Mouse (Mus musculus) stomach, embryonic 15.5 days (tissue): Measurements from ENCODE around the gene Ncam1. TPM values are rescaled to one million over a fixed set of nuclear protein-coding genes. Genes with fewer than 3 reads are reported as not detected.
A peak's percentile ranks its signal among the peaks of the same experiment; 100 is the strongest.

Source experiments
- ATAC-seq: fragments of 200-750 bp; cut with Nextera tagmentation; 2 replicates; pipeline ENCODE4 v1.8.0; 2017; ENCODE audit warnings: low read depth, moderate number of reproducible peaks, moderate TSS enrichment; ENCODE audit not compliant: insufficient read depth, low FRiP score
- H3K27ac ChIP-seq: fragments of 300-500 bp; sonication (generic); 2 replicates; pipeline ENCODE4 v1.5.1; 2015; ENCODE audit warnings: mild to moderate bottlenecking, inconsistent platforms
- H3K27me3 ChIP-seq: fragments of 300-500 bp; sonication (generic); replicated peaks from 2 replicates; pipeline ENCODE4 v1.6.1; 2015; ENCODE audit warnings: inconsistent platforms
- H3K36me3 ChIP-seq: fragments of 300-500 bp; sonication (generic); 2 replicates; pipeline ENCODE4 v1.6.1; 2015; ENCODE audit warnings: inconsistent platforms
- H3K4me1 ChIP-seq: fragments of 300-500 bp; sonication (generic); 2 replicates; pipeline ENCODE4 v1.6.1; 2015; ENCODE audit warnings: inconsistent platforms
- H3K4me2 ChIP-seq: fragments of 300-500 bp; sonication (generic); 2 replicates; pipeline ENCODE4 v1.6.1; 2015; ENCODE audit warnings: mild to moderate bottlenecking, inconsistent platforms
- H3K4me3 ChIP-seq: fragments of 300-500 bp; sonication (generic); replicated peaks from 2 replicates; pipeline ENCODE4 v1.5.1; 2015; ENCODE audit warnings: inconsistent platforms
- H3K9ac ChIP-seq: fragments of 300-500 bp; sonication (generic); 2 replicates; pipeline ENCODE4 v1.6.1; 2015; ENCODE audit warnings: inconsistent platforms
- H3K9me3 ChIP-seq: fragments of 300-500 bp; sonication (generic); 2 replicates; pipeline ENCODE4 v1.6.1; 2016; ENCODE audit warnings: inconsistent platforms
- WGBS: fragments of 180-500 bp; shearing (Covaris S2); methylation state at CpG from one replicate; pipeline ENCODE4 v1.1.7; 2015; 5-methylcytosine and 5-hydroxymethylcytosine counted together
- polyA plus RNA-seq: library from polyadenylated mRNA; unstranded; fragments of >200 nt; fragmentation: Nextera tagmentation; extraction: Ambion mirVana; gene quantifications from 2 replicates; pipeline ENCODE4 v1.2.1, GENCODE M21; 2015

The Ncam1 gene
- 95.4 and 97.6 TPM in 2 replicates for polyA plus RNA-seq

DNA sequence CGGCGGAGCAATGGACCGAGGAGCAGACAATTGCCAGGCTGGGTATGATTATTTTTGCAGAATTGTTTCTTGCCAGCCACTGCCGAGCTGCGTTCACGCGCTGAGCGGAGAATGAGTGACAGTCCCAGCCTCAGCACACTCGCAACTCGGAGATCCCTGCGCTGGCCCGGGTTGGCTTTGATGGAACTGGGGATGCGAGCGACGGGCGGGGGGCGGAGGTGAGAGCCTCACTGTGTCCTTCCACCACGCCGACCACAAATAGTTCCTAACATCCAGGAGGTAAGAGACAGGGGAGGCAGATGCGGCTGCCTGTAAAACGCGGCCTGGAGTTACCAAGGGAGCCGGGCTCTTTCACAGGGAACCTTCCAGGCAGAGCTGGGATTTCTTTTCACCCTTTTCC is at the start of gene Ncam1:
Ncam1 (minus strand) TSS at position 120 of the 400 bp plus-strand sequence.
- H3K9me3 ChIP-seq, result no peaks in the 10 kb centered on the region
- H3K4me1 ChIP-seq, result peaks cover 15% of the 10 kb centered on the region; the same call in 1 of the 2 replicates
- no peaks in the 10 kb centered on the region for H3K36me3 ChIP-seq
- 0% methylated on average over 23 of the region's 23 CpGs for WGBS
- peak within 1 kb of the TSS; percentile 69 for H3K9ac ChIP-seq
- H3K4me3 ChIP-seq, result peak within 1 kb of the TSS; percentile 78
- peaks cover 13% of the 10 kb centered on the region; the same call in 1 of the 2 replicates for H3K27me3 ChIP-seq
- peak within 1 kb of the TSS; percentile 86 for H3K27ac ChIP-seq
- H3K4me2 ChIP-seq, result peak within 1 kb of the TSS; percentile 83
- peak; percentile 67; the same call in 1 of the 2 replicates for ATAC-seq

DNA sequence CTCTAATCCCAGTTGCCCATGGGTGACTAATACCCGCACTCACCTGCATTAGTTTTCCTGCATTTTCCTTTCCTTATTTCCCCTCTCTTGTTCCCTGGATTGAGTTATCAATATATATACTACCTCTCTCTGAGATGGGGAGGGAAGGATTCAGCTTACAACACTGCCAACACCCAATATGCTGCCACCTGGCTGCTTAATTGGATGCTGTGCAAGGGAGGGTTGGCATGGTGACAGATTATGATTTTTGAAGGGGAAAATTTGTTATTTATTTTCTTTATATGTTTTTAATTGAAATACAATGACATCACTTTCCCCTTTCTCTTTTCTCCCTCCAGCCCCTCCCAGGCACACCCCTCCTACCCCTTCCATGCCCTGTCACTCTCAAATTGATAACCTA is 35.3 kb upstream of the Ncam1 start:
- Histone ChIP-seq H3K9ac (no peak overlapping the region), H3K36me3 (no peaks in the 10 kb centered on the region), H3K4me2 (no peak overlapping the region), H3K27ac (no peak overlapping the region), H3K27me3 (no peaks in the 10 kb centered on the region), H3K4me3 (no peak overlapping the region), H3K4me1 (no peaks in the 10 kb centered on the region), H3K9me3 (no peaks in the 10 kb centered on the region)
- WGBS, result 94% methylated on average over 1 of the region's 1 CpGs
- ATAC-seq, result no peak

DNA sequence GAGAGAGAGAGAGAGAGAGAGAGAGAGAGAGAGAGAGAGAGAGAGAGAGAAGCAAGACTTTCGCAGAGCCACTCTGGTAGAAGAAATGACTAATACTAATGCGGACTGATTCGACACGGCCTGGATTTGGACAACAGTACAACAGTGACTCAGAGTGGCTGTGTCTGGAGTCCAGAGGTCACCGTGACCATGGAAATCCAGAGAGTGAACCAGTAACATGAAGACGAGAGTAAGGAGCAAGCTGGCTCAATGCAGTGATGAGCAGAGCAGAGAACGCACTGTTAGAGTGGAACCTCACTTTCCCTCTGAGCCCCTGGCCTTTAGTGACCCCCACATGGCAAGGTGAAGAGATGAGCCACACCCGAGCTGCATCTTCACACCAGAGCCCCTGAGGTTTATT is 28.9 kb upstream of the Ncam1 start:
- ATAC-seq, result no peak
- Histone ChIP-seq H3K4me2 (no peak overlapping the region), H3K27me3 (no peaks in the 10 kb centered on the region), H3K27ac (no peak overlapping the region), H3K9me3 (no peaks in the 10 kb centered on the region), H3K4me1 (no peaks in the 10 kb centered on the region), H3K4me3 (no peak overlapping the region), H3K9ac (no peak overlapping the region), H3K36me3 (no peaks in the 10 kb centered on the region)
- 90% methylated on average over 8 of the region's 8 CpGs for WGBS

DNA sequence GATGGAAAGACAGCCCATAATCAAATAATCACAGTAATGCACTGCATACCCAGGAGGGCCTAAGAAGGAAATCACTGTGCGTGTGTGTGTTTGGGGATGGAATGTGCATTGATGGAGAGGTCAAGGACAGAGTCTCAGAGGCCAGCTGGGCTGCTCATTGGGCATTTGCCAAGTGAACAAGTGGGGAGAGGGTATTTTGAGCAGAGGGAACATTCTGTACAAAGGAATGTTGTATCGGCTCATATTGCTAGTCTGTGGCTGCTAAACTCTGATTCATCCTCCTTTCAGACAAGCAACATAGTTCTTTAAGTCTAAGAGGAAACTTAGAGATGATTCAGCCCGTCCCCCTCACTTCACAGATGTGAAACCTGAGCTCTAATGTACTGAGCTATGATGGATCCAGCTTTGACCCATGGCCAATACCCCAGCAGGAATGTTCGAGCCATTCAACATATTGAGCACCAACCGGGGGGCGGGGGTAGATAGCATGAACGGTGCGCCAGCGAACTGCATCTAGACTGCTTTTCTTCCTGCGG is 17.5 kb upstream of the Ncam1 start:
- WGBS, result 51% methylated on average over 10 of the region's 10 CpGs
- H3K4me3 ChIP-seq, result no peak overlapping the region
- no peak overlapping the region for H3K9ac ChIP-seq
- no peak overlapping the region for H3K27ac ChIP-seq
- no peak overlapping the region for H3K4me2 ChIP-seq
- H3K9me3 ChIP-seq, result no peaks in the 10 kb centered on the region
- H3K27me3 ChIP-seq, result no peaks in the 10 kb centered on the region
- H3K4me1 ChIP-seq, result no peaks in the 10 kb centered on the region
- no peaks in the 10 kb centered on the region for H3K36me3 ChIP-seq
- ATAC-seq, result peak; percentile 27; the same call in 1 of the 2 replicates

DNA sequence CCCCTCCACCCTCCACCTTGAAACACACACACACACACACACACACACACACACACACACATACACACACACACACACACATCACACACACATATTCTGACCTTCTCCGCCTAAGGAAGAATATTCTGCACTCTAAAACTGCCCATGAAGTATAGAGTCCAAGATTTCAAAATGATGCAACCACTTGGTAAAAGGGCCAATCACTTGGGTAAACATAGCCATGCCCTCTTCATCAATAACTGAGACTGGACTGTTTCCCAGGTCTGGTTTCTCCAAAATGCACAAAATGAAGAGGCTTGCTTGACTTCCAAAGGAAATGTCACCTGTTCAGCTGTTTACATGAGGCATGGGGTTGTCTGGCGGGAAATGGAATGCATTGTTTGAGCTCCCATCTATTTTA is 15.7 kb upstream of the Ncam1 start:
- Histone ChIP-seq H3K4me1 (no peaks in the 10 kb centered on the region), H3K36me3 (no peaks in the 10 kb centered on the region), H3K27ac (no peak overlapping the region), H3K4me3 (no peak overlapping the region), H3K9ac (no peak overlapping the region), H3K4me2 (no peak overlapping the region), H3K27me3 (no peaks in the 10 kb centered on the region), H3K9me3 (no peaks in the 10 kb centered on the region)
- no peak for ATAC-seq
- WGBS, result 83% methylated on average over 2 of the region's 2 CpGs

DNA sequence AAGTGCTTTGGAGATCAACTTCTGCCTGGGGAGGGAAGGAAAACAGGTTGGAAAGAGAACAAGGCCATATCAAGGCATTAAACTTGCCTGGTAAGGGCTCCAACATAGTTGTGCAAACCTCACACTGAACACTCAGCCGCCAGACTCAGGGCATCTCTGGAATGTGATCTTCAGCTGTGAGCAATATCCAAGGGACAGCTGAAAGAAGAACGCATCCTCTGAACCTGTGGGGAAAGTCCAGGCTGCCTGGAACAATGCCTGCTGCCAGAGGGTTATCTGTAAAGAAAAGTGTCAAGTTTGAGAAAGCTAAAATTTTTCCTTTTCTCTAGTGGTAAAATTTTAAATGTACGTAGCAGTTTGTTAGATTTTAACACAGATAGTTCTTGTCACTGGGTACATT is 4.5 kb upstream of the Ncam1 start:
- Histone ChIP-seq H3K9me3 (no peaks in the 10 kb centered on the region), H3K36me3 (no peaks in the 10 kb centered on the region), H3K4me3 (no peak overlapping the region), H3K9ac (no peak overlapping the region), H3K4me1 (no peaks in the 10 kb centered on the region), H3K27me3 (no peaks in the 10 kb centered on the region), H3K27ac (no peak overlapping the region), H3K4me2 (no peak overlapping the region)
- 55% methylated on average over 3 of the region's 3 CpGs for WGBS
- no peak for ATAC-seq

GRCm38 (mm10) chr9:49797821-49798571 is 729 bp downstream of the Ncam1 start:
- Histone ChIP-seq H3K27me3 (peaks cover 13% of the 10 kb centered on the region; the same call in 1 of the 2 replicates), H3K4me3 (peak overlapping the region; percentile 78), H3K9me3 (no peaks in the 10 kb centered on the region), H3K36me3 (no peaks in the 10 kb centered on the region), H3K9ac (peak overlapping the region; percentile 69), H3K4me1 (peaks cover 15% of the 10 kb centered on the region; the same call in 1 of the 2 replicates), H3K4me2 (peak overlapping the region; percentile 83), H3K27ac (peak overlapping the region; percentile 86)
- under 1% methylated on average over 57 of the region's 58 CpGs for WGBS
- peak; percentile 61; the same call in 1 of the 2 replicates for ATAC-seq

- Histone ChIP-seq H3K9me3 (no peaks in the 10 kb centered on the region), H3K9ac (peak overlapping the region; percentile 69), H3K4me3 (peak overlapping the region; percentile 78), H3K4me1 (peaks cover 15% of the 10 kb centered on the region; the same call in 1 of the 2 replicates), H3K27ac (peak overlapping the region; percentile 86), H3K36me3 (no peaks in the 10 kb centered on the region), H3K4me2 (peak overlapping the region; percentile 83), H3K27me3 (peaks cover 13% of the 10 kb centered on the region; the same call in 1 of the 2 replicates)
- 0% methylated on average over 15 of the region's 15 CpGs for WGBS
- no peak for ATAC-seq
These were observed 1.3 kb downstream of the Ncam1 start for GRCm38 (mm10) chr9:49797508-49797820.

DNA sequence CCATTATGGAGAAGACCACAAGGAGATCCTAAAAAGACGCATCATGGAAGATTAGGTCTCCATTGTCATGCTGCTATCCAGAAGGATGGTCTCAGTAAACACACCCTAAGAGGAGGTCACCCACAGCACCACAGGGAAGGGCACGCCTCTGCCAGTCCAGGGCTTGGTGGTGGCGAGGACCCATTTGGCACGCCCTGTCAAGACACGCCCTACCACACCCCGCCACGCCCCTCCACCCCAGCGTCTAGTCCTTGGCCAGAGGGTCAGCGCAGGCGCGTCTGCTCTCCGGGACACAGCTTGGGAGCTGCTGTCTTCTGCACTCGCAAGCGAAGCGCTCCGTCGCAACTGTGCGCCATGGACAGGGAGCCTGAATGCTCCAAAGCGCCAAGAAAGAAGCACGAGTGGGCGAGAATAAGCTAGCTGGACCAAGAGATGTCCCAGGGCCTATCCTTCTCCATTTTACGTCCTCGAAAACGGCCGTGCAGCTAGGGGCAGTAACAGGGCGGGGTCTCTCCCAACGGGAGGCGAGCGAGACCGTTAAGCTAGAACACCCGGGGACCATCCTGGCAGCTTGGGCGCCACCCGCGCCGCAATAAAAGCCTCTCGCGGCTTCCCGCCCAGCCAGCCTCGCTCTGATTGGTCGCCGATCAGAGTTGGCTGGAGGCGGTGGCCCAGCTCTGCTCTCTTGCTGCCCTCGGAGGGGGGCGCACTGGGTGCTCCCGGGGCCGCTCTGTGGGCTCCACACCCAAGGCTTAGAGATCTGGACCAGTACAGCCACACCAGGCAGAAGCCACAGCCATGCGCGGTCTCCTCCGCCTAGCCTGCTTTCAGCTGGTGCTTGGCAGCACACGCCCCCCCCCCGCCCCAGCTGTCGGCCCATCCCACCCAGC is 1.9 kb downstream of the Ncam1 start:
- under 1% methylated on average over 52 of the region's 52 CpGs for WGBS
- peak overlapping the region; percentile 86 for H3K27ac ChIP-seq

DNA sequence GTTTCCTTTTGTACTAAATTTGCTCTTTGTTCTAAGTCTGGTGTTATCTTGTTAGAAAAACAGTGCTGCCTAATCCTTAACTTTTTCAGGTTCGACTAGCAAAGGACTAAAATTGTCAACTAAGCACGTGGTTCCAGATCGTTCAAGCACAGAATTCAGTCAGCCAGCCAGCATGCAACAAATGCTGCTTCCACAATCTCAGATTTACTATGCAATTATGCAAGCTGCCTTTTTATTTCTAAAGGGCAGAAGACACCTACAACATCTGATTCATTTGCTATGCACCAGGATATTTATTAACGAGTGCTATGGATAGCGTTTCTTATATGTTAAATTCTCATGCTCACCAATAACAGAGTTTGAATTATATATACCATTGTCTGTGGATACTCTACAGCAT is 2.8 kb downstream of the Ncam1 start:
- H3K27me3 ChIP-seq, result peaks cover 13% of the 10 kb centered on the region; the same call in 1 of the 2 replicates
- H3K4me2 ChIP-seq, result no peak overlapping the region
- no peak for ATAC-seq
- no peak overlapping the region for H3K27ac ChIP-seq
- H3K36me3 ChIP-seq, result no peaks in the 10 kb centered on the region
- WGBS, result 64% methylated on average over 5 of the region's 5 CpGs
- H3K4me3 ChIP-seq, result no peak overlapping the region
- no peak overlapping the region for H3K9ac ChIP-seq
- peaks cover 15% of the 10 kb centered on the region; the same call in 1 of the 2 replicates for H3K4me1 ChIP-seq
- no peaks in the 10 kb centered on the region for H3K9me3 ChIP-seq

More for the DNA sequence above, 1.9 kb downstream of the Ncam1 start:
- Histone ChIP-seq H3K36me3 (no peaks in the 10 kb centered on the region), H3K9ac (peak overlapping the region; percentile 69; the same call in 1 of the 2 replicates), H3K9me3 (no peaks in the 10 kb centered on the region), H3K4me3 (peak overlapping the region; percentile 78), H3K4me1 (peaks cover 15% of the 10 kb centered on the region; the same call in 1 of the 2 replicates), H3K4me2 (peak overlapping the region; percentile 83), H3K27me3 (peaks cover 13% of the 10 kb centered on the region; the same call in 1 of the 2 replicates)
- peak; percentile 74; the same call in 1 of the 2 replicates for ATAC-seq

- Histone ChIP-seq H3K36me3 (no peaks in the 10 kb centered on the region), H3K27me3 (peaks cover 13% of the 10 kb centered on the region; the same call in 1 of the 2 replicates), H3K4me2 (no peak overlapping the region), H3K4me1 (peaks cover 15% of the 10 kb centered on the region; the same call in 1 of the 2 replicates), H3K9me3 (no peaks in the 10 kb centered on the region), H3K4me3 (no peak overlapping the region), H3K27ac (no peak overlapping the region), H3K9ac (no peak overlapping the region)
- whole genome bisulfite sequencing, result 22% methylated on average over 6 of the region's 6 CpGs
- ATAC-seq, result no peak
These were observed 4.7 kb downstream of the Ncam1 start for GRCm38 (mm10) chr9:49793987-49794550.
